Mouse (Mus musculus) lung, adult 2 months (tissue): ENCODE results near the gene Tlcd1.

ENCODE experiments used
- CTCF ChIP-seq: fragments of 200-500 bp; IDR thresholded peaks from 2 replicates; pipeline ENCODE4 v1.5.1; 2011; ENCODE audit warnings: mild to moderate bottlenecking, low read length, control low read depth; ENCODE audit not compliant: insufficient read depth
- POLR2A ChIP-seq: fragments of 200-500 bp; IDR thresholded peaks from 2 replicates; pipeline ENCODE4 v1.6.1; 2011; ENCODE audit warnings: low read depth, mild to moderate bottlenecking, control low read depth, low read length, borderline replicate concordance; ENCODE audit errors: extremely low read depth

DNA sequence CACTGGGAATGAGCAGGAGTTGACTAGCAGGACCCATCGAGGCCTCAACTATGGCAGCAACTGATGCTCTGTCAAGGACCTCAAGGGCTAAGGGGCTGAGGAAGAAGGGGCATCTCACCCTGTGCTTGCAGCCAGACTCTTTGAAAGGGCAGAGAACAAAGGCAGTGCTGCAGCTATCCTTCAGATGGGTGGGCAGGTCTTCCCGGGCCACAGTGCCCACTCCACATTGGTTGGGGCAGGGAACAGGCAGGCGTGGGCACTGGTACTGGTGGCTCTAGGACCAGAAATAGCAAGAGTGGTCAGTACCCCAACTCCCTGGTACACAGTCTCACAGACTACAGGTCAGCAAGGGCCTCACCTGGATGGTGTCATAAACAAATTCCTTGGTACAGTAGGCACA is 15.8 kb upstream of the Tlcd1 start:
- TF ChIP-seq CTCF (no peak), POLR2A (no peak)
